Mouse (Mus musculus): Measurements from ENCODE around the gene Mettl14.

Mettl14 gene

DNA sequence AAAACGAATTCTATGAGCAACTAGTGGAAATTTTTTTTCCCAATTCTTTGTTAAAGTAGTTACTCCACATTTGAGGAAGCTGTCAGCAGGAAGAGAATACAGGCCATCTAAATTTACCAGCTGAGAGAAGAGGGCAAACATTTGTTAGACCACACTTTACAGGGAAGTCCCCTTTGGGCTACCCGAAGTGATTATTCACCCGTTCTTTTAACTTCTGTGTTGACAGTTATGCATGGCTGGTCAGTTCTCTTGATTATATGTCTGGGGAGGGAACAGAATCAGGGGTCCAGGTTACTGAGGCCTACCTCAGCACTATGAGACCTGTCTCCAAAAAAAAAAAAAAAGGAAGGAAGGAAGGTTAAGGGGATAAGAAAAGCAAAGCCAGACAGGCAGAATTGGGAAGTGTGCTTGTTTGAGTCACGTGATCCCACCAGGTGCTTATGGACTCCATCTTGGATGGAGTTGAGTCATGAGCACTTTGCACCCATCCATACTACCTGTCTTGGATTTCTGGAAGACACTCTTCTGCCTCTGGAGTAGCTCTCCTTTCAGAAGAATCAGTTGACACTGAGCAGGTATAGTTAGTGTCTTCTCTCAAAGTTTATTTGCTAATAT, 29.4 kb downstream of the Mettl14 start:
- no peak for DNase-seq (ENCODE audit: low spot score)

DNA sequence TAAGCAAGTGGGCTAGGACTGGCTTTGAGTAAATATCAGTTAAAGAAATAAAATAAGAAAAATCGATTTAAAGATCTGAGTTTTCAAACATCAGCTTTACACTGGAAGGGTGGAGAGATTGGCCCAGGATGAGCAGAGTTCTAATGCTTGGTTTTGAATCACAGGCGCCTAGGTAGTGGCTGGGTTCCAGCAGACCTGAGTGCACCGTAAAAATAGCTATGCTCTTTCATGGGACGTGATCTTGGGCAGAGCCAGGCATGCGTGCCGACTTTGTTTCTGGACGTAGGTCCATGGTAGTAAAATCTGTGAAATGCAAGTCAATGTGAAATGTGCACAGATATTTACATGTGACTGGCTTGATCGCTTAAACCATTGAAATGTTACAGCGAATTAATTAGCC, 31.5 kb downstream of the Mettl14 start:
- DNase-seq (ENCODE audit: low spot score), result no peak

DNA sequence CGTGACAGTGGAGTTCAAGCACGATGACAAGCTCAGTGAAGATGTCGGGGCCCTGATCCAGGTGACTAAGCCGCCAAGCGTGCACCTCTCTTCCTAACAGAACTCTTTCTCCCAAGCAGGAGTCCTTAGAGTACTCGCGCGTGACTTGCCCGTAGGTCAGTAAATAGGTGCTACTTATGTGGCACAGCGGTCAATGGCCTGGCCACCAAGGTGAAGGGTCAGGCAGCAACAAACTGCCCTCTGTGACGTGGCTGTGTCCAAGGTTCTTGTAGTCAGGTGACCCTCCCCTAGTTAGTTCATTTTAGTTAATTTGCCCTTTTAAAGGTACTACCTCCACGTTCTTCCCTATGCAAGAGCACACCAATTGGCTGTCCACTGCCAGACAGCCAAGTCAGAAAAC, 32.2 kb downstream of the Mettl14 start:
- no peak for DNase-seq (ENCODE audit: low spot score)

DNA sequence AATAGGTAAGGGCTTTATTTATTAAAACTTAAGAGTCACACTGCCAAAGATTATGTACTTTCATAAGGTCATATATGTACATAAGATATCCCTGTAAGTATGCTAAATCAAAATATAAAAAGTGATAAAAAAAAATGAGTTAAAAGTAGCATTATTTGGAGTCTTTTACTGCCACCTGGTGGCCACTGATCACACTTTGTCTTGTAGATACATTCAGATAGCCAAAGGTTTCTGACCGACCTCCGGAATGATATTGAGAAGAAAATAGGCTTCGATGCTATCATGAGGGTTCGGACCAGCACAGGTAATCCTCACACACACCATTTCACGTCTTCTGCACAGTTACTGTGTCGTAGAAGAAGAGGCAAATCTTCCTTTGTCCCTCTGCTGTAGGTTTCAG, 32.7 kb downstream of the Mettl14 start:
- DNase-seq (ENCODE audit: low spot score), result peak; percentile 85

DNA sequence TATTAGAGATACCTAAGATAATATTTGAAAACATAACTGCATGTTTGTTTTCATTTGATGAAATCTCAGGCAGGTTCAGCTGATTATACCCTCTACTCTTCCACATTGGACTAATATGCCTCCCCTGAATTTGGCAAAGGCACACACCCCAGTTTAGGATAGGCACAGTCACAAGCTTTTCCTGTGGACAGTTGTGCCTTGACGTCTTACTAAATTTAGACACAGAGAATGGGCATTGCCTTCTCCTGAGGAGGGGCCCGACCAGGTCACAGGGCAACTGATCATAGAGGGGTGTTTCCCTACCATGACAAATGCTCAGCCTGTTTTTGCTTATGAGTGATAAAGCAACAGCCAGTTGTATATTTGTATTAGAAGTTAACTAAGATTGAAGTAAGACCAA, 34.4 kb downstream of the Mettl14 start:
- no peak for DNase-seq (ENCODE audit: low spot score)

DNA sequence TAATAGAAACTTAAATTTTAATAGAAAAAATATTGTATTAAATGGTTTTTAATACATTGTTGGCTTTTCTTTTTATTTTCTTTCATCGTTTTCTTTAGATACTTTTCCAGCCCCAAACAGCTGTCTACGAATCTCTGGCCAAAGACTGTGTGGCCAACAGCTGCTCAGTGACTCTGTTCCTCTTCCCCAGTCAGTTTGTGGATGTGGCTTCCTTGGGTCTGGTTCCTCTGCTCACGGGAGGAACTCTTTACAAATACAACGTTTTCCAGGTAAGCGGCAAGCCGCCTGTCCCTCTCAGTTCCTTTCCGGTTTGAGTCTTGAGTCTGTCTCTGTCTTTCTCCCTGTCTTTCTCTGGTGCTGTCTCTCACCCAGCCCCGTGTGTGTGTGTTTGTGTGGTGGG, 35.3 kb downstream of the Mettl14 start:
- no peak for DNase-seq (ENCODE audit: low spot score)

DNA sequence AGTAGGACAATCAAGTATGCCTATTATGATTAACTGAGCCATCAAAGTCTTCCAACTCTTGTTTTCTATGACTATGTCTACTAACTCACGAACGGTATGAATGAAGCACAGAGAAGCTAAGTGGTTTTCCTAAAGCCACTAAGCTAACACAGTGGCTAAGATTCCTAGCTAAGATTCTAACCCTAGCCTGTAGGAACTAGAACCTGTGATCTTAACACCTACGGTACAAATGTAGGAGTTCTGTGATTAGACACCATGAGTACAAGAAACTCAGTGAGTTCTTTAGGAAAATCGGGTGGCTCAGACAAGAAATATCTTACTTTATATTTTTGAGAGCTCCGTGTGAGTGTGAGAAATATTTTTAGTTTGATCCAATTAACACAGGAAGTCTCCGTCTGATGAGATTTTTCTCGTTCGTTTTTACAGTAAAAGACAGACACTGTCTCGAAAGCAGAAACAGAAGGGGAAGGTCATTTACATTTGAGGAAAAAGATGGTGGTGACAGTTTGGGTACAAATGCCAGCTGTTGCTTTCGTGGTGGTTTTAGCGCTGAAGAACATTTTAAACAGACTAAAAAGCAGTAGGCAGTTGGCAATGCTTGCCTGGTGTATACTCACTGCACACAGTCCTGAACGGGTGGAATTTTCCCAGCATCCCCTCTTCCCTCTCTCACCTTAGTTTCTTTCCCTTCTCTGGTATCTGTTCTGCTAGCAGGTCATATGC, 37.7 kb downstream of the Mettl14 start:
- DNase-seq (ENCODE audit: low spot score), result no peak

DNA sequence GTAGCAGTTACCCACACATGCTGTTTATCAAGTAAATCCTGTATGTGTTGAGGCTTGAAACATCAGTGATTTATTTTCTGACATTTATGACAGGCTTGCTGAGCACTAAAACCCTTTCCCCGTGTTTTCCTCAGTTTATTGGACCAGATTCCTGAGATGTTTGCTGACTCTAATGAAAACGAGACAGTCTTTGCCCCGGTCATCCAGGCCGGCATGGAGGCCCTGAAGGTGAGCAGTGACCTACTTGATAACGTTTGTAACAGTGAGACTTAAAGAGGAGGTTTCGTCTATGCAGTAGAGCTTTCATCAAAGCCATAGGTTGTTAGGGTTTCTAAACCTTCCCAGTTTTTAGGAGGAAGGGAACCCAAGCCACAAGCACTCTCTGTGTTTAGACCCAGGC, 42.2 kb downstream of the Mettl14 start:
- DNase-seq (ENCODE audit: low spot score), result no peak

DNA sequence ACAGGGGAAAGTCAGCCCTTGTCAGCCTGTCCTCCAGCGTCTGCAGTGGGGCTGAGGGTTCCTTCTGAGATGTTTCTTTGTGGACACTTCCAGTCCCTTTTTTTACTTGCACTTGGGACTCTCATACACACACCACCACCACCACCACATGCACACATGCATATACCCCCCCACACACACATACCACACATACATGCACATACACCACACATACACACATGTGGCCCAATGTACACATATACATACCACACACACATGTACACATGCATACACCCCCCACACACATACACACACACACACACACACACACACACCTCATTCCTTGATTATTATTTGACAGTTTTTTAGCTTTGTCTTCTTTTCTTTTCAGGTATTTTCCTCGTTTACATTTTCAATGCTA, 44.9 kb downstream of the Mettl14 start:
- no peak for DNase-seq (ENCODE audit: low spot score)

DNA sequence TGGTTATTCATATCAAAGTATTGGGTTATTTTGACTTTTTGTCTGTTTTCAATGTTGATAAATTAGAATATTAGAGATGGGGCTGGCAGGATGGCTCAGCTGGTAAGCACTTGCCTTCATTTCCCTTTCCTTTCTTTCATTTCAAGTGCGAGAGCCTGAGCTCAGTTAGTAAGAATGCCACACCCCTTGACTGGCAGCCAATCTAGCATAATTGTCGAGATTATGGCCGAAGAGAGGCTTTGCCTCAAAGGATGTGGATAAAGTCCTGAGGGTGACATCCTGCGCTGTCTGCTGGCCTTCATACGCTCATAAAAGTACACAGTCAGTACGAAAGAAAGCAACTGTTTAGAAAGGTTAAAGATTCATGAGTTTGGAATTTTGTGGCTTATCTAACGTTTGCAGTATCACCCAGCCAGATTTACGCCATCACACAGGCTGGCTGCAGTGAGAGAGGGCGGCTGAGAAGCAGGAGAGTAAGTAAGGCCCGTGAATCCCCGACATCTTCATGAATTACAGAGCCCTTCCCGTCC, 47.2 kb downstream of the Mettl14 start:
- DNase-seq (ENCODE audit: low spot score), result no peak

DNA sequence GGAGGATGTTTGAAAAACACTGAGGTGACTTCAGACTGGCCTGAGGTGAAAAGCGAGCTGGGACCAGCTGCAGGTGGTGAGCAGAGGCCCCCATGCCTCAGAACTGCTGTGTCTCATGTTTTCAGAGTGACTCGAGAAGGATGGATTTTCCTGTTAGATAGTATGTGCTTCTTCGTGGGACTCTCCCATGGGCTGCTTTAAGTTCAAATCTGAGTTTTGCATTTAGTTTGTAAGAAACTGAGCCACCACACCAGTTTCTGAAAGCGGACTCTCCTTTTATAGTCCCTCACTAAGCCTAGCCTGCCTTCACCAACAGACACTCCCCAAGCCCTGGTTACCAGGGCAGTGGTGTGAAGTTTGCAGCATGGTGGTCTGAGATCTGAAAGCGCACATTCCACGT, 48.1 kb downstream of the Mettl14 start:
- DNase-seq (ENCODE audit: low spot score), result no peak

DNA sequence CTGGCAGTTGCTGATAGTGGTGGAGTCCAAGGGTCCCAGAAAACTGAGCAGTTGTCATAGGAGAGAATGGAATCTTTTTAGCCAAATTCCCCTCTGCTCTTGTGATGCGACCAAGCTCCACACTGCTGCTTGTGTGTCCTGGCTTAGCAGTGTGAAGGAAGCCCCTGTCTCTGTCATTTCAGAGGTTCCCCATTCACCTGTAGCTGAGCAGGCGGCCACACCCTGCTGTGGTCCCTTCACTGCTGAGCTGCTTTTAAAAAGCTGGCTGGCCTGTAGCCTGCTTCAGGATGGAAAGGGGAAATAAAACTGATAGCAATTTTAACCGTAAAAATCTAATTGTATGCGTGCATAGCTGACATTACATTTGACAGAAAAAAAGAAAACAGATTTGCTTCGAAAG, 49.0 kb downstream of the Mettl14 start:
- no peak for DNase-seq (ENCODE audit: low spot score)

DNA sequence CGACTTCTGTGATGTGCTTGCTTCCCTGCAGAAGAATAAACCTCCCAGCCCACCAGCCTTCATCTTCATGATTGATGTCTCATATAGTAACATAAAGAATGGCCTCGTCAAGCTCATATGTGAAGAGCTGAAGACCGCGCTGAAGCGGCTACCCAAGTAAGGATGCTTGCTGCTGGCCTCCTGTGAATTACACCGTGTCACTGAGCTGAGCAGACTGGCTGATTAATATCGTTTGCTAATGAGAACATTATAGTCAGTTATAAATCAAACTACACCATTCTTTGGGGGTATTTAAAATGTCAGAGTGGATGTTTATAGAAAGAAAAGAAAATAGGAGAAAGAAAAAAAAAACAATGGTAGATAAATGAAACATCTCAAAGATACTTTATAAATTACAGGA, 49.5 kb downstream of the Mettl14 start:
- no peak for DNase-seq (ENCODE audit: low spot score)

DNA sequence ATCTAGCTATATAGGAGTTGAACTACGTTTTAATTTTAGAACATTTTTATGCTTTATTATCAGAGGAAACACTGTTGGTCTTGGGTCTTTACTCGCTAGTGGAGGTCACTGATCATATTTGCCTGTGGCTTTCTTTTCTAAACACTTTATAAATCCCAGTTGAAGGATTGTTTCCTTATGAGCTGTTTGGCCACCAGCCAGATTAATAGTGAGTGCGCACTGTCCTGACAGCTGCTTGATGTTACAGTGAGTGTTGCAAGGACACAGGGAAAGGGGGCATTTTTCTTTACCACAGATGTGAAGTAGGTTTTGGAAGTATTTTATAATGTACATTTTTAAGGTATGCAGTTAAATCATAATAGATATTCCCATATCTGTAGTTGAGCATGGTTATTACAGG, 50.4 kb downstream of the Mettl14 start:
- peak; percentile 77 for DNase-seq (ENCODE audit: low spot score)

DNA sequence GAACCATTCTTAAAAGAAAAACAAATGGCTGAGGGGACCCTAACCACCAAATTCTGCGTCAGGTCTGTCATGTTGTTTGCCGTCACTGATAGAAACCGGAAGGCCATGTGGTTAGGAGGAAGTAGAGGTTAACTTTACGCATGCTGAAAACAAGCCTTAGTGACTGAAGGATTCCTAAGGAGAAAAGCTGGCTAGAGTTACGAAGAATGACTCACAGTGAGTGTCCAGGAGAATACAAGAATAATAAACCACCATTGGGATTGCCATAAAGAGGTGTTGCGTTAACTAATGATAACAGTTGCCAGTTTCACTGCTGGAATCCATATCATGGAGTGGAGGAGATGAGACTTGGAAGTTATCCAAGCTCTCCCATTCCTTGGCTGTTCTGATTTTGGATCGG, 51.0 kb downstream of the Mettl14 start:
- peak; percentile 73 for DNase-seq (ENCODE audit: low spot score)

DNA sequence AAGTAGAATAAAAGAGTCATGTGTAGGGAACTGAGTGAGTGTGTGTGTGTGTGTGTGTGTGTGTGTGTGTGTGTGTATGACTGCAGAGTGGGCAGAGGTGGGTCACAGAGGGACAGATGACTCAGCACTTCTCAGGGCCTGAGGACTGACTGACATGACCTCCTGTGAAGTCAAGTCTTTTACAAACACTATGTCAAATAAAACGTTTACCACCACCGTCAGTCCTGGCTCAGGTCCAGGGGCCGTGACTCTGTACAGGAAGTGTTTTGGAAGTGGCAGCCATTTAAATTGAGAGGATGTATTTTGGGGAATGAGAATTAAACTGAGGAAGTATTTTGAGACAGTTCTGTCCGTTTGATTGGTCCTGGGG, 52.9 kb downstream of the Mettl14 start:
- DNase-seq (ENCODE audit: low spot score), result peak; percentile 49

DNA sequence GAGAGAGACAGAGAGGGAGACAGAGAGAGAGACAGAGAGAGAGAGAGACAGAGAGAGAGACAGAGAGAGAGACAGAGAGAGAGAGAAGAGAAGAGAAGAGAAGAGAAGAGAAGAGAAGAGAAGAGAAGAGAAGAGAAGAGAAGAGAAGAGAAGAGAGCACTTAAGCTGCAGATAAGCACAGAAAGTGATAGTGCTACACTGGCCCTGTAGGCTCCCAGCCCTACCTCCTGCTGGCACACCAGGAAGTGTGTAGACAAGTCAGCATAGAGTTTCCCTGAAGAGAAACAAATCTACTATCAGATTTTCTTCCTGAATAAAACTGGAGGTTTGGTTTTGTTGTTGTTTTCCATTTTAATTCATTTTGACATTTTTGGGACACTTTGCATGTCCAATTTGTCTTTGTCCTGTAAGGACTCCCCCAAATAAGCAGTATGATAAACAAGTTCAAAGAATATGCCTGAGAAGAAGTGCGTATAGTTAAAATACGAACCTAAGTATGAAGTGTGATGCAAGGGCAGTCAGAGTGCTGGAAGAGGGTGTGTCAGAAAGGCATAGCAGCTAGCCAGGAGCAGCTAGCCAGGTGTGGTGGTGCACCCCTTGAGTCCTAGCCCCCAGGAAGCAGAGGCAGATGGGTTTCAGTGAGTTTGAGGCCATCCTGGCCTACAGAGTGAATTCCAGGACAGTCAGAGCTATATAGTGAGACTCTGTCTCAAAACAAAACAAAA, 53.4 kb downstream of the Mettl14 start:
- DNase-seq (ENCODE audit: low spot score), result peak; percentile 13

DNA sequence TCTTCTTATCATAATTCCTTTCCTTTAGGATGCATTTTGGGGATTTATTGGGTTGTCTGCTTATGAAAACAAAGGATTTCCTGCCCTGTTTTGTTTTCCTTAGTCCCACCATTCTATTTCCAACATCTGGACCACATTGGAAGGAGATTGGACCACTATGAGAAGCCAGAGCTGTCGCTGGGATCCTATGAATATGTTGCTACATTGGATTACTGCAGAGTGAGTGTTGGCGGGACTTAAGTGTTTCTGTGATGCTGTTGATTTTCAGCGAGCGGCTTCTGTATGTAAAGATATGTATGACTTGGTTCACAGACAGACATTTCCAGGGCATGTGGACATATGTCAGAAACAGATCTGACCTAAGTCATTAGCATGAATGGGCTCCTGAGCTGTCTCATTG, 55.7 kb downstream of the Mettl14 start:
- DNase-seq (ENCODE audit: low spot score), result no peak

DNA sequence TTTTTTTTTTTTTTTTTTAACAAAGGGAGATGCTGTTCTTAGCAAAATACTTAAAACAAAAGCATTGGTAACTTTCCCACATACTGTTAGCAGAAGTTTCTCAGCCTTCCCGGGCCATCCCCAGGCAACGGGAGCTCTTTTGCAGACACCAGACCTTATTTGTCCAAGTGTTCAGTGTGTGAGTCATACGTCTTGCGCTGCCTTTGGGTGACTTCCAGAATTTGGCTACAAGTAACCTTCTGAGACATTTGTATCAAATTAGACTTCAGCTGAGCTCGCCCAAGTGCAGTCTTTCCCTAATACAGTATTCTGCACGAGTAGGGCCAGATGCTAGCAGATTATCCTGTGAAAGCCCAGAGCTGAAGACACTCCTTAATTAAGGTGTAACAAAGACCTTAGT, 56.7 kb downstream of the Mettl14 start:
- DNase-seq (ENCODE audit: low spot score), result peak; percentile 96

DNA sequence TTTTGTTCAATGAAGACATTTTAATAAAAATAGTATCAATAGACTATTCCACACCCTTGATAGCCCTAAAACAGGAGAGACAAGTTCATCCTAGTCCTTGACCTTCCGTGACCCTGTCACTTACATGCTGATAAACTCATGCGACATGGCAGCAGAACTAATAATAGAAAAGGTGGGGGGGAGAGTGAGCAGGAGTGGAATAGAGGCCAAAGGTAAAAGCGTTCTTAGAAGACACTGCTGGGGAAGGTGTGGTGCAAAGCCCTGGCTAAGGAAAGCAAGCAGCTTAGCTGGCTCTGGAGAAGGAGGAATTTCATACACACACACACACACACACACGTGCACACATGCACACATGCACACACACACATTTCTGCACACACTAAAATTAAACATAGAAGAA, 61.6 kb downstream of the Mettl14 start:
- no peak for DNase-seq (ENCODE audit: low spot score)

DNA sequence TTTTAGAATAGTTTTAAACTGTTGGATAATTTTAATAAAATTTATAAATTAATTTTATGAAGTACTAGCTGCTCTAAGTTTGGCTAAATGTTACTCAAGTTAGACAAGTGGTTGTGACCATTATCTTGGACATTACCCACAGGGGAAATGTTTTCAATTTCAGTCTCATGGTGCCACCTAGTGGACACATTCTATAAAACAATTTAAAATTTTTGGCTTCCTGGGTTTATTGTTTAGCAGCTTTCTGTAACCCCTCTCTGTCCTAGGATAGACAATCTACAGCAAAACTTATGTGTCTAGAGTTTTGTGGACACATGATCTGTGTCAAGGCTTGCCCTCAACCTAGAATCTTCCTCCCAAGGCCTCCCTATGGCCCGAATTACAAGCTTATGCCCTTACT, 63.8 kb downstream of the Mettl14 start:
- DNase-seq (ENCODE audit: low spot score), result peak; percentile 80

DNA sequence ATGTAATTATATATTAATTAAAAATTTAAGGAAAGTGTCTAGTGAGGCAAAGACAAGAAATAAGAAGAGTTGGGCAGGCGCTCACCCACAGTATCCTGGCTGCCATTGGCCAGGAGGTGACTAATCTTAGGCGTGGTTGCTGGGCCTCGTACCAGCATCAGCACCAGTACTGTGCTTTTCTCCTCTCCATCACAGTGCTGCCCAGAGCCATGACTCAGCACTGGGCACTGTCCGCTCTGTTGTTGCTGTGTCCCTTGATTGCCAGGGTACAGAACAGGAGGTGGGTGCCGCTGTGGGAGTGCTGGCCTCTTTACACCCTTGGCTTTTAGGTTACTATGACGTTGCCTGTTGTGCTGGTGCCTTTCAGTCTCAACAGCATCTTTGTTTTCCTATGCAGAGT, 64.3 kb downstream of the Mettl14 start:
- peak; percentile 38 for DNase-seq (ENCODE audit: low spot score)

DNA sequence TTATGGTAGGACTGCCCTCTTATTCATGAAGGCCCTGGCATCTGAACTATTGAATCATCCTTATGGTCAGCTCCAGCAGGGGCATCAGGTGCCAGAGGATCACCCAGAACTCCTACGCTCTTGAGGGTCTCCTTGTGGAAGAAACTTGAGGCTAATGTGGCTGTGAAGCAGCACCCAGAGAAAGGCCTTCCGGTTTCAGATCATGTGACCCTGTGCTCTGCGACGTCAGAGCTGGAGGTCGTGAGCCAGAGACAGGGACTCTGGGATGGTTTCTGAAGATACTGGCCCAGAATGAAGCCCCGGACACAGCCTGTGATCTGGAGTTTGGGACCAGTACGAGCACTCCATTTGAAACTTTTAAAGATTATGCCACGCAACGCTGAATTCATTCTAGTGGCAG, 65.6 kb downstream of the Mettl14 start:
- no peak for DNase-seq (ENCODE audit: low spot score)

All from adipocyte (in vitro differentiated cells).